Mouse (Mus musculus): Measurements from ENCODE around the gene Lyar.

Gene Lyar

DNA sequence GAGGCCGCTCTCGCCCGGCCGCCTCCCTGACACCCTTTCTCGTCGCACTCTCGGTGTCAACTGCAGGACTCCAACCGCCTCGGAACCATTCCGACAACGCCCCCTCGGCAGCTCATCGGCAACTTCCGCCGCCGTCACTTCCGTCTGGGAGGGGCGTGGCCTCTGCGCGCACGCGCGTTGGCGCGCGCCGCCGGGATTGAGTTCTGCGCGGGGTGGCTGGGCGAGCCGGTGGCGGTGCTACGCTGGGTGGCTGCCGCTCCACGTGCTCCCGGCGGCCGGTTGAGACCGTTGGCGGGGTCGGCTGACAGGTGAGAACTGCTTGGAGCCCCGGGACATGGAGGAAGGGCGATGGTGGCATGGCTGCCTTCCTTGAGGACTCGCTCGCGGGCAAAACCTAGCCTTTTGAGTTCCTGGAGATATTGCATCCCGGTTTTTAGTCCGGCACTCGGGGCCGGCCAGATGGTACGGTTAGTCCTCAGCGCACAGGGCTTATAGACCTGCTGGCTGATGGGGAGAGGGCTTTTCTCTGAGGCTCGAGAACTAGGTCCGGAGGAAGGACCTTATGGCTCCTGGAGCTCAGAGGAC lies at the start of gene Lyar, which contains the start of gene Zbtb49:
TSS of gene Lyar (plus strand) at position 143 of the 585 bp plus-strand sequence.
TSS of gene Zbtb49 (minus strand) at position 130 of the 585 bp plus-strand sequence.
- in situ Hi-C loops (cut with MboI; ENCODE audit: low sequenced_read_pairs), result no loop called here

- in situ Hi-C loops (cut with MboI; ENCODE audit: low sequenced_read_pairs), result no loop called here
These were observed 46.5 kb upstream of the Lyar start for GRCm38 (mm10) chr5:38173766-38174165.

DNA sequence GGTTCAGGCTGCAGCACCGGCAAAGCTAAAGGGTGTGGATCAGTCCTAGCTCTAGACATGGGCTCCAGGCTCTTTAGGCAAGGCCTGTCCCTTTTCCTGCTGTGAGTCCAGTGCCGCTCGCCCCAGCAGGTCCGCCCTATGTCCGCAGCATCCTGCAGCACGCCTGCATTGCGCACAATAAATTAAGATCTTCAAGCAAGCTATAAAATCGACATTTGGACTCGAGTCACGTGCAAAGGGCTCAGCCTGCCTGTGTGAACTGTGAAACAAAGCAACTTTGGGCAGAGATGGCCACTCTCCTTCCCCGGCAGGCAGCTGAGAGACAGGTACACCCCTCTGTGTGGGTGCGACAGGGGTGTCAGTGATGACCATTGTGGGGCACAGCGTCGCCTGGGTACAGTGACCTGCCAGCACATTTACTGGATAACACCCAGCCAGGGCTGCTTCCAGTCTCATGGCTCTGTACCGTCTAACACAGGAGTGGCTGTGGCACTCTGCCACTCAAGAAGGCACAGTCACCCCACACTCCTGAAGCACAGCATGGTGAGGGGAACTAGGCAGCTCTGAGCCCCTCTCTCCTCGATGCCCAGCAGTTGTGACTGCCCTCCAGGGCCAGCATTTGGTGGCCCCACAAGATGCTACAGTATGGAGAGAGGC lies 45.9 kb upstream of the Lyar start:
- in situ Hi-C loops (cut with MboI; ENCODE audit: low sequenced_read_pairs), result no loop called here

- in situ Hi-C loops (cut with MboI; ENCODE audit: low sequenced_read_pairs), result no loop called here
These were observed 35.5 kb upstream of the Lyar start for GRCm38 (mm10) chr5:38184688-38185285.

DNA sequence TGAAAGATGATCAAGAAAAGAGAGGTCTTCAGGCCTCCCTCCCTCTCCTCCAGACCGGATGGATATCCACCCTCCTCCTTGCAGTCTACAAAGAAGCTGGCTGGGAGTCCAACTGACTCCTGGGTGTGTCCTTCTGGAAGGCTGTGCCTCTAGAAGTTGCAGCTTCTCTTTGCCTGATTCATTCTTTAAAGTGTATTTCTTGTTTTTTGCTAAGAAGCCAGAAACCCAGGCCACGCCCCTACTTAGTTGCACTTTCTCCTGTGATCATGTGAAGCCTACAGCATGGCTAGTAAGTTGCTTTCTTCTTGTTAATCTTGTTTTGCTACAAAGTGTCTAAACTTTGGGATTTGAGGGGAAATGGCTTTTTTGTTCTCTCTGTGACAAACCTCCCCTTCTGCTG lies 33.3 kb upstream of the Lyar start:
- in situ Hi-C loops (cut with MboI; ENCODE audit: low sequenced_read_pairs), result no loop called here

- in situ Hi-C loops (cut with MboI; ENCODE audit: low sequenced_read_pairs), result no loop called here
These were observed 29.4 kb upstream of the Lyar start for GRCm38 (mm10) chr5:38190907-38191306.

- in situ Hi-C loops (cut with MboI; ENCODE audit: low sequenced_read_pairs), result no loop called here
These were observed 25.3 kb upstream of the Lyar start for GRCm38 (mm10) chr5:38194946-38195345.

DNA sequence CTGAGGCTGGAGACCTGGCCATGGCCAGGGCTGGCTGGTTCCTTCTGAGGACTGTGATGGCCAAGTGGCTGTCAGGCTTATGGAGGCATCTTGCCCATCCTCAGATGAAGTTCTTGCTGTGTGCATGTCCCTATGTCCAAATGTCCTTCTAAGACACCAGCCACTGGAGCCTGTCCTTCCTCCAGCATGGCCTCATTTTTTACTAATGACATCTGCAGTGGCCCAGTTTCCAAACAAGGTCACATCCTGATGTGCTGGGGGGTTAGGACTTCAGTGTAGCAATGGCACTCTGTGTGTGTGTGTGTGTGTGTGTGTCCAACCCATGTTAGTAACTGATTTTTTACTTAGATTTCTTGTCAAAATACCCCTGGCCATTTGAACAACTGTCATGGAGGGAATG lies 24.3 kb upstream of the Lyar start:
- in situ Hi-C loops (cut with MboI; ENCODE audit: low sequenced_read_pairs), result no loop called here

- in situ Hi-C loops (cut with MboI; ENCODE audit: low sequenced_read_pairs), result no loop called here
These were observed 23.3 kb upstream of the Lyar start for GRCm38 (mm10) chr5:38196821-38197481.

- in situ Hi-C loops (cut with MboI; ENCODE audit: low sequenced_read_pairs), result no loop called here
These were observed 22.8 kb upstream of the Lyar start for GRCm38 (mm10) chr5:38197482-38197823.

GRCm38 (mm10) chr5:38199686-38200085 lies 20.6 kb upstream of the Lyar start:
- in situ Hi-C loops (cut with MboI; ENCODE audit: low sequenced_read_pairs), result no loop called here

GRCm38 (mm10) chr5:38205303-38205726 lies 15.0 kb upstream of the Lyar start:
- in situ Hi-C loops (cut with MboI; ENCODE audit: low sequenced_read_pairs), result no loop called here

DNA sequence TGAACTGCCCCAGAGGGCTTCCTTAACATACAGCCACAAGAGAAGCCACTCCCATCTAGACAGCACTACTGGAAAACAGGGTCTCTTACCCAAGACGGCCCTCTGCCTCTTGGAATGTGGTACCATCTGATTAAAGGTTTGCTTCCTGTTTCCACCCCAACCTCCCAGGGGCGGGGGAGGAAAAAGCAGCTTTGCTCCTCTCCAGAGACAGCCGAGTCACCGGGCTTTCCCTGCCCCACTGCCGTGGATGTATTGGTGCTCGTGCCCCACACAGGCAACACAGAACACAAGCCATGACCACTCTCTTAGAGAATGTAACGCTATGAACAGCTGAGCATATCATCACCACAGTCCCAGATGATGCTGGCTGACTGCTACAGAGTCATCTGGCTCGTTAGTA lies 11.3 kb upstream of the Lyar start:
- in situ Hi-C loops (cut with MboI; ENCODE audit: low sequenced_read_pairs), result no loop called here

GRCm38 (mm10) chr5:38211691-38212090 lies 8.6 kb upstream of the Lyar start:
- in situ Hi-C loops (cut with MboI; ENCODE audit: low sequenced_read_pairs), result no loop called here

- in situ Hi-C loops (cut with MboI; ENCODE audit: low sequenced_read_pairs), result no loop called here
These were observed 7.3 kb upstream of the Lyar start for GRCm38 (mm10) chr5:38213009-38213408.

DNA sequence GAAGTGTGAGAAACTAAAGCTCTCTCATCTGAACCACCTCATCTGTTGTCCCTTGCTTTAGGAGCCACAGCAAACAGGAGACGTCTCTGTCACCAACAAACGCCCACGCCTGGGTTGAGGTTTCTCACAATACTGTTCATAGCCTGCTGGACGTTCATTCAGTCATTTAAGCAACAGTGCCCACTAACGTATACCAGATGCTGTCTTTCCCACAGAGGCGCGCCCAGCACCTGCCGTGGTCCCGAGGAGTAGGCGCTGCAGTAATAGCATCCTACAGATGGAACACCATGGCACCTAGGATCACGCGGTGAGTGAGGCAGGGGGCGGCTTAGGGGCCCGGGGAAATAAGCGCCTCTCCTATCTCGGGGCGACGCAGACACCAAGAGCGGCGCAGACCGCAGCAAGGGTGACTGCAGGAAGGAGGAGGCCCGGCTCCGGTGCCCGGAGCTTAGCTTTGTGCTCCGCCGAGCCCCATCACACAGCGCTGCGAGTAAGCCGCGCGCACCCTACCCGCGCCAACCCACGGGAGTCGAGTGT lies 431 bp upstream of the Lyar start:
- in situ Hi-C loops (cut with MboI; ENCODE audit: low sequenced_read_pairs), result no loop called here

GRCm38 (mm10) chr5:38235422-38235821 lies 15.2 kb downstream of the Lyar start:
- in situ Hi-C loops (cut with MboI; ENCODE audit: low sequenced_read_pairs), result no loop called here

GRCm38 (mm10) chr5:38236627-38237026 lies 16.4 kb downstream of the Lyar start:
- in situ Hi-C loops (cut with MboI; ENCODE audit: low sequenced_read_pairs), result no loop called here

- in situ Hi-C loops (cut with MboI; ENCODE audit: low sequenced_read_pairs), result no loop called here
These were observed 20.6 kb downstream of the Lyar start for GRCm38 (mm10) chr5:38240727-38241472.

DNA sequence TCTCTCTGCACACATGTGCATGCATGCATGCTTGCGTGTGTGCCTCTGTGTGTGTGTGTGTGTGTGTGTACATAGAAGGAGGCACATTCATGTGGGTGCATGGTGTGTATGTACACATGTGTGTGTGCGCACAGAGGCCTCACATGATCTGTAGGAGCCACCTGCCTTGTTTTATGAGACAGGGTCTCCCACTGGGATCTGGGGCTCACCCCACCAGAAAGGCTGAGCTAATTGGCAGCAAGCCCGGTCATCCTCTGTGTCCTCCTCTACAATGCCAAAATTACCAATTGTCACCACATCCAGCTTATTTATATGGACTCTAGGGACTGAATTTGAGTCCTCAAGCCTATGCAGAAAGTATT lies 21.2 kb downstream of the Lyar start:
- in situ Hi-C loops (cut with MboI; ENCODE audit: low sequenced_read_pairs), result no loop called here

GRCm38 (mm10) chr5:38241966-38242365 lies 21.7 kb downstream of the Lyar start:
- in situ Hi-C loops (cut with MboI; ENCODE audit: low sequenced_read_pairs), result no loop called here

All from CH12F3 (cell line).